Comparison of ENCODE assay signal across 12 mouse cellular contexts in the genomic region with DNA sequence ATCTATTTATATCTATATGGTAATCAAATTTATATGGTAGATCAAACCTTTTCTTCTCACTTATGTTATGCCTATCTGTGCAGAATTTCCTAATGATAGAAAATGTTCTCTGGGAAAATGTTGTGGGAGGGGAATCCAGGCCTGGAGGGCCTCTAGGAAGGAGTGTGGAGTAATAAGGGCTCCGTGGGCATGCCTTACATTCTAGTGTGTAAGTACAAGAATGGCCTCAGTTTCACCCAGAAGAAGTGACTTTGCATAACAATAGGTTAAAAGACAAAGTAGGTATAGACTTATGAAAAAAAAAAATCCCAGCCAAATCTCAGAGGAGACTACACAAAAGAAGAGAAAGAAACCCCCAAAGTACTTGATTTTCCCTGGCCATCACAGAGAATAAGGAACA.
"Had no signal": no experiment of that assay in that cellular context is flagged by ENCODE, and none has a peak within 500 bp of the region (broad histone marks: within the 10 kb centered on the region; RNA-seq: fewer than 3 reads in every experiment).

No protein-coding gene starts in this region.

- H3K4me1 ChIP-seq: limb, embryonic 15.5 days; liver, embryonic 12.5 days; neural tube, embryonic 15.5 days had no signal

- H3K4me3 ChIP-seq: limb, embryonic 15.5 days; liver, embryonic 12.5 days; midbrain, embryonic 10.5 days; myocyte; neural tube, embryonic 15.5 days had no signal

- DNase-seq: kidney, adult 9 months; kidney, postnatal 10 days; lung, embryonic 14.5 days; right cerebral cortex, postnatal 4 days; spleen, adult 18-20 months; thymus, adult 18-20 months; thymus, postnatal 14 days had no signal

- H3K27ac ChIP-seq: limb, embryonic 15.5 days; liver, embryonic 12.5 days; midbrain, embryonic 10.5 days; neural tube, embryonic 15.5 days had no signal

- ATAC-seq: liver, embryonic 12.5 days had no signal

- H3K9ac ChIP-seq: limb, embryonic 15.5 days; liver, embryonic 12.5 days; lung, embryonic 14.5 days; neural tube, embryonic 15.5 days had no signal

- H3K9me3 ChIP-seq: limb, embryonic 15.5 days; liver, embryonic 12.5 days; midbrain, embryonic 10.5 days; neural tube, embryonic 15.5 days had no signal

- H3K27me3 ChIP-seq: limb, embryonic 15.5 days; liver, embryonic 12.5 days had no signal

- H3K4me2 ChIP-seq: limb, embryonic 15.5 days; liver, embryonic 12.5 days; lung, embryonic 14.5 days; neural tube, embryonic 15.5 days had no signal

- H3K36me3 ChIP-seq: limb, embryonic 15.5 days; liver, embryonic 12.5 days; midbrain, embryonic 10.5 days; neural tube, embryonic 15.5 days had no signal
